ENCODE assay signal across 18 mouse cellular contexts in the genomic region with DNA sequence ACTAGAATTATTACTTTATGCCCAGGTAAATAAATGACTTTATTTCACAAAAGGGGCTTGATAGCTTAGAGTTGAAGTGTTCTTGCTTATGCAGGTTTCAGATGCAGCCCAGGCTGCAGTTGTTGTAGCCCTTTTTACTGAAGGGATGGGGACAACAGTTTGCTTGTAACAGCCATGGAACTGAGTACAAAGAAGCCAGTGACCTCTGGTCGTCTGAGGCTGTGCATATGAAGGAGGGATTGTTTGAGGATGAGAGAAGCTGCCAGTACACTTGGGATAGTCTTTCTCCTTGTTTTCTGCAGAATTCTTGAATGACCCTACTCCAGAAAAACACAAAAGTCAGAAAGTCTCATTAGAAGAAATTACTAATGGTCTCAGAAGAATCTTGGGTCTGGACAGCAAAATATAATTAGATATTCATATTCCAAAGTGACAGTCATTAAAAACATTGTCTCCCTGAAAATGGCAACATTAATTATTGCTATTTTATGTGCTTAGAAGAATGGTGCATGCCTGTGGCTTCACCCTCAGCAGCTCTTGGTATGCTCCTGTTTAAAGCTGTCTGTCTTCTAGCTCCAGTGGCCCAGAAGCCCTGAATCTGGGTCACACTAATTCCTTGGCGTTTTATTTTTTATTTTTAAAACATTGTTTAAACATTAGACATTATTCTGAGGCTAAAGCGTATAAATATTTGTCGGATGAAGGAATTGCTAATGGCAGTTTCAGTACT.
DNase-seq lines count a peak whose midpoint lies in the region; ATAC-seq and TF ChIP-seq lines count a peak whose summit lies in the region.
"Had no signal": no experiment of that assay in that cellular context is flagged by ENCODE, and none has a peak within 500 bp of the region (broad histone marks: within the 10 kb centered on the region; RNA-seq: fewer than 3 reads in every experiment).

No protein-coding gene starts in this region.

- 64% methylated on average over 4 of the region's 4 CpGs for WGBS in embryonic facial prominence, embryonic 14.5 days
- 63% methylated on average over 4 of the region's 4 CpGs for WGBS in embryonic facial prominence, embryonic 10.5 days
- WGBS in midbrain, embryonic 11.5 days, result 62% methylated on average over 4 of the region's 4 CpGs
- 59% methylated on average over 4 of the region's 4 CpGs for WGBS in midbrain, embryonic 15.5 days
- WGBS in midbrain, embryonic 13.5 days, result 59% methylated on average over 4 of the region's 4 CpGs
- WGBS in stomach, postnatal 0 days, result 37% methylated on average over 4 of the region's 4 CpGs

- H3K9me3 ChIP-seq in embryonic facial prominence, embryonic 14.5 days (ENCODE audit: control insufficient read depth, low read length), result no peaks in the 10 kb centered on the region
- no peaks in the 10 kb centered on the region for H3K9me3 ChIP-seq in embryonic facial prominence, embryonic 10.5 days
- H3K9me3 ChIP-seq in midbrain, embryonic 11.5 days (ENCODE audit: control insufficient read depth, low read length), result no peaks in the 10 kb centered on the region
- H3K9me3 ChIP-seq in midbrain, embryonic 15.5 days, result no peaks in the 10 kb centered on the region
- H3K9me3 ChIP-seq in midbrain, embryonic 13.5 days, result no peaks in the 10 kb centered on the region
- H3K9me3 ChIP-seq in stomach, postnatal 0 days (ENCODE audit: control insufficient read depth, low read length), result no peaks in the 10 kb centered on the region
- H3K9me3 ChIP-seq: embryonic facial prominence, embryonic 12.5 days had no signal

- H3K4me2 ChIP-seq in embryonic facial prominence, embryonic 14.5 days (ENCODE audit: low read depth, low read length), result no peak overlapping the region
- H3K4me2 ChIP-seq in midbrain, embryonic 11.5 days, result no peak overlapping the region
- no peak overlapping the region for H3K4me2 ChIP-seq in midbrain, embryonic 15.5 days
- H3K4me2 ChIP-seq in midbrain, embryonic 13.5 days (replicated peaks), result no peak overlapping the region
- H3K4me2 ChIP-seq in stomach, postnatal 0 days (replicated peaks; ENCODE audit: low read depth), result no peak overlapping the region
- H3K4me2 ChIP-seq: embryonic facial prominence, embryonic 12.5 days had no signal

- H3K36me3 ChIP-seq in embryonic facial prominence, embryonic 14.5 days (ENCODE audit: control insufficient read depth, insufficient read depth, low read length), result no peaks in the 10 kb centered on the region
- H3K36me3 ChIP-seq in embryonic facial prominence, embryonic 10.5 days (replicated peaks), result peaks cover 4% of the 10 kb centered on the region; the same call in 1 of the 2 replicates
- H3K36me3 ChIP-seq in midbrain, embryonic 11.5 days (ENCODE audit: control insufficient read depth, insufficient read depth, low read length), result no peaks in the 10 kb centered on the region
- H3K36me3 ChIP-seq in midbrain, embryonic 15.5 days (replicated peaks), result no peaks in the 10 kb centered on the region
- H3K36me3 ChIP-seq in midbrain, embryonic 13.5 days, result no peaks in the 10 kb centered on the region
- H3K36me3 ChIP-seq in stomach, postnatal 0 days (ENCODE audit: control insufficient read depth, insufficient read depth, low read length), result no peaks in the 10 kb centered on the region
- H3K36me3 ChIP-seq: embryonic facial prominence, embryonic 12.5 days had no signal

- no peak overlapping the region for H3K9ac ChIP-seq in embryonic facial prominence, embryonic 14.5 days (ENCODE audit: low read depth, low read length)
- H3K9ac ChIP-seq in midbrain, embryonic 11.5 days (ENCODE audit: low read length), result no peak overlapping the region
- H3K9ac ChIP-seq in midbrain, embryonic 15.5 days, result no peak overlapping the region
- H3K9ac ChIP-seq in midbrain, embryonic 13.5 days (replicated peaks), result no peak overlapping the region
- no peak overlapping the region for H3K9ac ChIP-seq in stomach, postnatal 0 days (ENCODE audit: low read length)
- H3K9ac ChIP-seq: embryonic facial prominence, embryonic 12.5 days had no signal

- H3K27me3 ChIP-seq in embryonic facial prominence, embryonic 14.5 days (replicated peaks; ENCODE audit: control insufficient read depth, insufficient read depth, low read length), result no peaks in the 10 kb centered on the region
- H3K27me3 ChIP-seq in embryonic facial prominence, embryonic 10.5 days (replicated peaks; ENCODE audit: low read depth, poor library complexity, severe bottlenecking), result no peaks in the 10 kb centered on the region
- no peaks in the 10 kb centered on the region for H3K27me3 ChIP-seq in midbrain, embryonic 11.5 days (ENCODE audit: control insufficient read depth, insufficient read depth, low read length)
- H3K27me3 ChIP-seq in midbrain, embryonic 15.5 days (replicated peaks), result no peaks in the 10 kb centered on the region
- H3K27me3 ChIP-seq in midbrain, embryonic 13.5 days, result no peaks in the 10 kb centered on the region
- H3K27me3 ChIP-seq in stomach, postnatal 0 days (ENCODE audit: control insufficient read depth, insufficient read depth, low read length), result no peaks in the 10 kb centered on the region
- H3K27me3 ChIP-seq: embryonic facial prominence, embryonic 12.5 days; megakaryocyte, embryonic 14.5 days; Patski had no signal

- peaks cover 8% of the 10 kb centered on the region; the same call in 1 of the 2 replicates for H3K4me1 ChIP-seq in embryonic facial prominence, embryonic 14.5 days (ENCODE audit: control insufficient read depth, insufficient read depth, low read length)
- peaks cover 32% of the 10 kb centered on the region for H3K4me1 ChIP-seq in embryonic facial prominence, embryonic 10.5 days
- peaks cover 9% of the 10 kb centered on the region for H3K4me1 ChIP-seq in midbrain, embryonic 11.5 days (ENCODE audit: control insufficient read depth, insufficient read depth, low read length)
- H3K4me1 ChIP-seq in midbrain, embryonic 15.5 days, result peaks cover 7% of the 10 kb centered on the region
- H3K4me1 ChIP-seq in midbrain, embryonic 13.5 days (replicated peaks), result peaks cover 13% of the 10 kb centered on the region
- 0 out of 2 replicates have a peak, but pooled peaks cover 3% of the 10 kb centered on the region for H3K4me1 ChIP-seq in stomach, postnatal 0 days (replicated peaks; ENCODE audit: control insufficient read depth, insufficient read depth)
- H3K4me1 ChIP-seq: megakaryocyte, embryonic 14.5 days had no signal

- no peak overlapping the region for H3K4me3 ChIP-seq in embryonic facial prominence, embryonic 14.5 days (ENCODE audit: low read depth, low read length)
- no peak overlapping the region for H3K4me3 ChIP-seq in embryonic facial prominence, embryonic 10.5 days
- no peak overlapping the region for H3K4me3 ChIP-seq in midbrain, embryonic 11.5 days (ENCODE audit: low read depth, low read length)
- H3K4me3 ChIP-seq in midbrain, embryonic 15.5 days, result no peak overlapping the region
- no peak overlapping the region for H3K4me3 ChIP-seq in midbrain, embryonic 13.5 days (replicated peaks)
- H3K4me3 ChIP-seq in stomach, postnatal 0 days (ENCODE audit: low read depth, low read length), result no peak overlapping the region
- H3K4me3 ChIP-seq: embryonic facial prominence, embryonic 12.5 days; megakaryocyte, embryonic 14.5 days had no signal

- no peak; the same call in 1 of the 2 replicates for ATAC-seq in embryonic facial prominence, embryonic 14.5 days (ENCODE audit: low read depth)
- peak; percentile 78 for ATAC-seq in midbrain, embryonic 11.5 days (ENCODE audit: low FRiP score)
- ATAC-seq in midbrain, embryonic 15.5 days (replicated peaks), result no peak
- 0 out of 2 replicates have a peak, but pooled peaks have one; percentile 40 for ATAC-seq in midbrain, embryonic 13.5 days
- ATAC-seq in stomach, postnatal 0 days (ENCODE audit: low FRiP score, low TSS enrichment), result no peak
- ATAC-seq: Patski had no signal

- DNase-seq in embryonic facial prominence, embryonic 14.5 days (ENCODE audit: low spot score), result peak; percentile 29
- DNase-seq in embryonic facial prominence, embryonic 10.5 days (ENCODE audit: low spot score), result no peak
- peak; percentile 86 for DNase-seq in midbrain, embryonic 11.5 days (ENCODE audit: low spot score, missing footprints)
- DNase-seq in adrenal gland, postnatal 14 days, result no peak
- DNase-seq in stomach, postnatal 0 days (ENCODE audit: low spot score), result no peak
- no peak for DNase-seq in left cerebral cortex, adult 11 months (ENCODE audit: low spot score)
- DNase-seq: cerebellum, adult 8-10 months; heart, postnatal 36 days; kidney, adult 11 months; kidney, postnatal 4 days; liver; right cerebral cortex, postnatal 25 days; thymus, adult 18-20 months had no signal

- no peak overlapping the region for H3K27ac ChIP-seq in embryonic facial prominence, embryonic 14.5 days (replicated peaks; ENCODE audit: low read depth, low read length)
- no peak overlapping the region for H3K27ac ChIP-seq in embryonic facial prominence, embryonic 10.5 days (replicated peaks)
- H3K27ac ChIP-seq in midbrain, embryonic 11.5 days (ENCODE audit: low read depth, low read length), result peak overlapping the region; percentile 20; the same call in 1 of the 2 replicates
- H3K27ac ChIP-seq in midbrain, embryonic 15.5 days, result no peak overlapping the region
- H3K27ac ChIP-seq in midbrain, embryonic 13.5 days, result no peak overlapping the region
- H3K27ac ChIP-seq in stomach, postnatal 0 days (replicated peaks), result no peak overlapping the region
- H3K27ac ChIP-seq: embryonic facial prominence, embryonic 12.5 days had no signal

- no peak for TF ChIP-seq CTCF in stomach, postnatal 0 days (IDR thresholded peaks at IDR 0.05; ENCODE audit: low read depth)

- TF ChIP-seq EP300 in stomach, postnatal 0 days (optimal IDR thresholded peaks at IDR 0.05), result no peak

Comparison
In these comparisons a context has a peak if more than half of its experiments do, and no peak if none do; other contexts are left out.
1. ATAC-seq: peak in midbrain, embryonic 11.5 days (single experiment) and midbrain, embryonic 13.5 days (single experiment); none in embryonic facial prominence, embryonic 14.5 days (single experiment), midbrain, embryonic 15.5 days (single experiment) and stomach, postnatal 0 days (single experiment).
2. DNase-seq: peak in embryonic facial prominence, embryonic 14.5 days (single experiment) and midbrain, embryonic 11.5 days (single experiment); none in embryonic facial prominence, embryonic 10.5 days (single experiment), adrenal gland, postnatal 14 days (single experiment), stomach, postnatal 0 days (single experiment) and left cerebral cortex, adult 11 months (single experiment).